Mouse (Mus musculus): Measurements from ENCODE around the gene Gm6583.

DNA sequence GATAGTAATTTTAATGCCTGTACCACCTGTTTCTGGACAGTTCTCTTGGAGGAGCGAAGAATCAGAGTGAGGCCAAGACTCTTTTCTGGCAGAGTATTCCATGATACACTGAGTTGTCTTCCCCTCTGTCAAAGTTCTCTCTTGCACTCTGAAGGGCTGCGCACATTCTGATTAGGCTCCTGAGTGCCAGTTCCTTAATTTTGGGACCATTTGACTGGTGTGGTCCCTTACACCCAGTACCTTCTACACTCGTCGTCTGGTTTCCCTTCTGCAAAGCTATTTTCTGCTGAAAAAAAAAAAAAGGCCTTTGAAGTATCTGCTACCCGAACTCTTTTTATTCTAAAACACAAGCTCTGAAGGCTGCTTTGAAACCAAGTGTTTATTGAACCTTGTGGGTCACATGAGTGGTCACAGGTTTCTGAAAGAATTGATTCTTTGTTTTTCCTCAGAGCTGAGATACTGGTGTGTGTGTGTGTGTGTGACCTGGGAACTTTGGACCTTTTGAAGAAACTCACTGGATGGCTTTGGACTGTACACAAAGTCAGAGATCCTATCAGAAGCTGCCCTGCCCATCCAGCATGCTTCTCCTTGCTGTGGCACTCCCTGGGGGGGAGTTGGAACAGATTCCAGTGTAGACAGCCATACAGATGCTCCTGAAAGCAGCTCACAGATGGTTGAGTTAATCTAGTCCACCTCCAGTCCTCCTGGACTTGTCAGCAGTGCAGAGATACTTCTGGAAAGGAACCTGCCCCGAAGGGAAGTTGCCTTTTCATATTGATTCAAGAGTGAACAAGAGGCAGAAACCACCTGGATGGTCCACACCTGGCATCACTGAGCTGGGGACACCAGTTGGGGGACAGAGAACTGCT, 11.5 kb downstream of the Gm6583 start:
- no peak for TF ChIP-seq CTCF (IDR thresholded peaks at IDR 0.05; ENCODE audit: extremely low read depth, insufficient read depth, insufficient read length, insufficient replicate concordance)
- no peak for TF ChIP-seq POLR2A (IDR thresholded peaks at IDR 0.05; ENCODE audit: low read depth, low read length)
